Mouse (Mus musculus): ENCODE measurements around the gene Slc8a2. TPM values are rescaled to one million over a fixed set of nuclear protein-coding genes. Genes with fewer than 3 reads are reported as not detected.

Gene Slc8a2
- total RNA-seq, 2 experiments from 2014 or later = 0.72 to 0.85 TPM

Other genes starting within 250 kb of the Slc8a2 start
- gene Crx, start 249.9 kb upstream of the Slc8a2 start, total RNA-seq (2021) = not detected
- gene Crxos, start 247.2 kb upstream of the Slc8a2 start, total RNA-seq (2021) = not detected
- 100 to 1,000 TPM; 181 to 202 TPM for gene Selenow, start 207.4 kb upstream of the Slc8a2 start, total RNA-seq (2021)
- 100 to 1,000 TPM; 134 to 143 TPM for gene Nop53, start 183.8 kb upstream of the Slc8a2 start, total RNA-seq (2021)
- gene Ehd2, start 162.3 kb upstream of the Slc8a2 start, total RNA-seq (2021) = 10 to 100 TPM; 65.8 to 77.3 TPM
- gene Bicra, start 81.9 kb upstream of the Slc8a2 start, total RNA-seq (2021) = 1 to 10 TPM; 4.2 to 5.9 TPM
- gene Zfp541, start 68.0 kb upstream of the Slc8a2 start, total RNA-seq (2021) = not detected
- gene Napa, start 31.4 kb upstream of the Slc8a2 start, total RNA-seq (2021) = 10 to 100 TPM; 88.7 to 99.1 TPM
- gene Kptn, start 9.9 kb upstream of the Slc8a2 start, total RNA-seq (2021) = 10 to 100 TPM; 19.0 to 21.0 TPM
- 1 to 10 TPM; 4.8 to 6.1 TPM for gene Meis3, start 45.3 kb downstream of the Slc8a2 start, total RNA-seq (2021)
- gene Dhx34, start 92.2 kb downstream of the Slc8a2 start, total RNA-seq (2021) = 1 to 10 TPM; 8.4 to 8.6 TPM
- 1 to 10 TPM; 1.2 to 1.7 TPM for gene C5ar2, start 114.3 kb downstream of the Slc8a2 start, total RNA-seq (2021)
- 1 to 10 TPM; 4.4 to 7.5 TPM for gene C5ar1, start 129.7 kb downstream of the Slc8a2 start, total RNA-seq (2021)
- gene Inafm1, start 143.8 kb downstream of the Slc8a2 start, total RNA-seq (2021) = 10 to 100 TPM; 15.3 to 16.2 TPM
- gene Ccdc9, start 157.0 kb downstream of the Slc8a2 start, total RNA-seq (2021) = 10 to 100 TPM; 26.3 to 29.6 TPM
- 1 to 10 TPM; 3.8 to 5.6 TPM for gene Bbc3, start 178.6 kb downstream of the Slc8a2 start, total RNA-seq (2021)

Measured in heart, adult 18-20 months (tissue).